Mouse (Mus musculus): Measurements from ENCODE around the gene Ldb2. TPM values are rescaled to one million over a fixed set of nuclear protein-coding genes. Genes with fewer than 3 reads are reported as not detected.
A peak's percentile ranks its signal among the peaks of the same experiment; 100 is the strongest.

The Ldb2 gene
- polyA plus RNA-seq, 1 experiment from 2014 or later, result 21.5 TPM

DNA sequence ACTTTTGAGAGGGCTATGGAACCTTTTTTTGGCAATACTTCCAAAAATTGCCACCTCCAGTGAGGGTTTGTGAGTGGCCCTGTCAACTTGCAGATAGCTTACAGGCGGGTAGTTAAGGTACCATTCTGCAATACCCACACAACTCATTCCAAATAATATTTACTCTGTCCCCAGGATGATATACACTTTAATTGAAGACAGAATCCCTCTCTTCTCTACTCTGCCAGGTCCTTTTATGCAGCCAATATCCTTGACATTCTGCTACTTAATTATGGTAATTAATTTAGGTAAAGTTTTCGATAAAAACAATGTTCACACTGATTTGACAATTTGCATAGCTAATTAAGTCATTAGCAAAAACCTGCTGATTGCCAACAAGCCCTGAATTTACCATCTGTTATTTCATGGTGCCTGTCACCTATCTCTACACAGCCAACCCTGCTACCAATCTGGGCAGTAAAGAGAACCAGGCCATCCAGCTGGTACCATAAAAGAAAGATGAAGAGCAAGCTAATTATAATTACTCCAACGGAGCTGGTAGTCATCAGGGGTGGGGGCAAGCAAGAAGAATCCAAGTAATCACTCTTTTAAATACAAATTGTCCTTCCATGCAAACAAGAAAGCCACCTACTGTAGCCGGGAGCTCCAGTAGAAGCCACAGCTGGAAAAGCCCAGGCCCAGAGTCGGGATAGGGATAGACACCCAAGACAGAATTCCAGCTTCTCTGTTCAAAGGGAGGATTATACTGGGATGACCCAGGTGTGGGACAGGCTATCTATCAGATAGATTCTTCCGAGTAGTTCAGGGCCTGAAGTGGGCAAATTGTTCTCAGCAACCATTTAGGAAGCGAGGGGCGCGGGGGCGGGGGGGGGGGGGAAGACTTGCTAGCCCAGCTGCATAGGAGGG lies 325.4 kb downstream of the Ldb2 start:
- H3K27me3 ChIP-seq, result no peaks in the 10 kb centered on the region
- WGBS, result 59% methylated on average over 10 of the region's 10 CpGs
- ATAC-seq, result peak; percentile 94
- no peak overlapping the region for H3K4me2 ChIP-seq
- H3K4me3 ChIP-seq, result no peak overlapping the region
- peak overlapping the region; percentile 1; the same call in 1 of the 2 replicates for H3K27ac ChIP-seq
- no peaks in the 10 kb centered on the region for H3K36me3 ChIP-seq (ENCODE audit: poor library complexity, severe bottlenecking)
- H3K9me3 ChIP-seq (replicated peaks), result no peaks in the 10 kb centered on the region
- no peak overlapping the region for H3K9ac ChIP-seq
- peaks cover 29% of the 10 kb centered on the region; the same call in 1 of the 2 replicates for H3K4me1 ChIP-seq

GRCm38 (mm10) chr5:44465238-44465637 lies 334.2 kb downstream of the Ldb2 start:
- H3K4me3 ChIP-seq, result no peak overlapping the region
- no peak overlapping the region for H3K27ac ChIP-seq
- ATAC-seq, result no peak
- H3K9ac ChIP-seq, result no peak overlapping the region
- no peaks in the 10 kb centered on the region for H3K36me3 ChIP-seq (ENCODE audit: poor library complexity, severe bottlenecking)
- no peaks in the 10 kb centered on the region for H3K9me3 ChIP-seq (replicated peaks)
- H3K4me2 ChIP-seq, result no peak overlapping the region
- H3K27me3 ChIP-seq, result no peaks in the 10 kb centered on the region; the same call in 1 of the 2 replicates
- peaks cover 7% of the 10 kb centered on the region for H3K4me1 ChIP-seq
- WGBS, result 81% methylated on average over 4 of the region's 4 CpGs

All from forebrain, embryonic 13.5 days (tissue).